Mouse (Mus musculus) ES-Bruce4 (cell line): ENCODE measurements at regions not wholly inside any gene's neighbourhood (a gene's known extent, or its start where the extent isn't known, plus 50 kb on each side); places are given as distances from the start of the nearest gene placed in this dataset.

Source experiments
- CTCF ChIP-seq: IDR thresholded peaks from one replicate; pipeline ENCODE4 v1.8.1; 2011; ENCODE audit warnings: low read depth, low read length
- EP300 ChIP-seq: IDR thresholded peaks from 2 replicates; pipeline ENCODE4 v1.6.1; 2011; ENCODE audit warnings: low read depth, low read length; ENCODE audit not compliant: insufficient read depth
- POLR2A ChIP-seq: IDR thresholded peaks from one replicate; pipeline ENCODE4 v1.8.1; 2011; ENCODE audit warnings: low read length; ENCODE audit not compliant: insufficient read depth

DNA sequence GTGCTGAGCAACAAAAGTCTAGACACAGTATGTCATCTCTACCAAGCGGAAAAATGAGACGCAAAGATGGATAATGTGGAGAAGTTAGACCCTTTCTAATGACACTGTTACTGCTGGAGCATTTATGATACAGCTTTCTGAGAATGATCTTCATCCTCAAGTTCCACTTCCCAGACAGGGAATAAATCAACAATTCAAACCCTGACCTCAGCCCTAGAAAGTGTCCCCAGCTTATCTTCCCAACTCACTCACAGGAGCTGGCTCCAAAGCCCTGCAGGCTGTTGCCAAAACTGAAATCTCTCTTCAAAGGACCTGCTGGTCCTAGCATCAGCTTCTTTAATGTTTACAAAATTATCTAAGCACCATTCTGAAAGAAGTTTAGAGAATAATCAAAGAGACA, 85.9 kb upstream of the Lmcd1 start:
- TF ChIP-seq EP300: no peak
- no peak for TF ChIP-seq POLR2A
- TF ChIP-seq CTCF: no peak
